Mouse (Mus musculus): ENCODE measurements around the gene Per2. TPM values are rescaled to one million over a fixed set of nuclear protein-coding genes. Genes with fewer than 3 reads are reported as not detected.

Gene Per2
- total RNA-seq, 1 experiment from 2014 or later: 42.3 TPM

DNA sequence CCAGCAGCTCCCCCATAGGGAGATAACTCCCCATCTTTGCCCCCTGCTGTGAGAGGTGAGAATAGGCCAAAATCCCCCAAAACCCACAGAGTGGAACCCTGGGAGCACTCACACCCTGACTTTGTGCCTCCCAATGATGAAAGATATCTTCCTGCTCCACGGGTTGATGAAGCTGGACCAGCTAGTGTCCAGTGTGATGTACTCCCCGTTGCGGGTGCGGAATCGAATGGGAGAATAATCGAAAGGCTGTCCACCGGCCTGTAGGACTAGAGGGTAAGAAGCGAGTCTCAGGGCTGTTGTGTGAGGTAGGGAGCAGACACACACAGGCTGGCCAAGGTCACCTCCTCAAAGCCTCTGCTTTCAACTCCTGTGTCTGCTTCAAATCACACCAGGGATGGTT lies 24.2 kb downstream of the Per2 start:
- DNase-seq: no peak

DNA sequence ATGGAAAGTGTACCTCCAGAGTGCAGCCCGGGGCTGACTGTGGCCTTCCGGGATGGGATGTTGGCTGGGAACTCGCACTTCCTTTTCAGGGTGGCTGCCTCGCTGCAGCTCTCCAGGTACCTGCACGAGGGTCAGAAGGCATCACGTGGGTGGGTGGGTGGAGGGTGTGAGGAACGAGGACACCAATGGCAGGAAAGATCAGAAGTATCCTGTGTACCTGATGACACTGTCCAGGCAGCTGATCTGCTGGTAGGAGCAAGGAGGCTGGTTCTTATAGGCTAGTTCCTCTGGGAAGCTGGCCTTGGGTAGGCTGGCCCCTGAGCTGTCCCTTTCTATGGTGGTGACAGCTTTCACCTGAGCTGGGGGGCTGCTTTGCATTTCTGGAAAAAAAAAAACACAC lies 28.4 kb downstream of the Per2 start:
- DNase-seq: no peak

DNA sequence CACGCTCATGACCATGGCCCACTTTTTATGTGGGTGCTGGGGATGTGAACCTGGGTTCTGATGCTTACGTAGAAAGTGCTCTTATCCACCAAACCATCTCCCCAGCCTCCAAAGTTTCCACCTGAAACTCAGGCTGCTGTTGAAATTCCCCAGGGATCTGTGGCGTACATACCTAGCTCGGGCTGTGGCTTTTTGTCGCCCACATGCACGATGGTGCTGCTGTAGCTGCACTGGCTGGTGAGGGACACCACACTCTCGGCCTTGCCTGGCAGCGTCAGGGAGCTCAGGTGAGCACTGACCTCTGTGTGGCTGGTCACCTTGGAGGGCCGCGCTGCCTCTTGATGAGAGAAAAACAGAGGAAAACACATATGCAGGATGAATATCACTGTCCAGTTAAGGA lies 29.9 kb downstream of the Per2 start:
- no peak for DNase-seq

DNA sequence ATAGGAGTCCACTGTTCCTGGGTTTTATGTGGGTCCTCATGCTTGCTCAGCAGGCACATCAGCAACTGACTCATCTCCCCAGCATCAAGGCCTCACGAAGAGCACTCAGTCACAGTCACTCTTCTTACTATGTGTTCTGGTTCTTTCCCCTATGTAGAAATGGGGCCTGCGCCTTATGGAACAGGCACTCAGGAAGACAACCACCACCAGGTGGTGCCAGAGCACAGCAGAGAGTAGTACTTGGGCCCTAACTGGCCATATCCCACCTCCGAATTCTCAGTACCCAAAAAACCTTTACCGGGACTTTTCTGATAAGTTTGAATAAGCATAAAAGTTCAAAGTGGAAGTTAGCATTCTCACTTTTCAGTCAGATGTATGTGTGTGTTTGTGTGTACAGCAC lies 30.5 kb downstream of the Per2 start:
- peak; percentile 94 for DNase-seq

DNA sequence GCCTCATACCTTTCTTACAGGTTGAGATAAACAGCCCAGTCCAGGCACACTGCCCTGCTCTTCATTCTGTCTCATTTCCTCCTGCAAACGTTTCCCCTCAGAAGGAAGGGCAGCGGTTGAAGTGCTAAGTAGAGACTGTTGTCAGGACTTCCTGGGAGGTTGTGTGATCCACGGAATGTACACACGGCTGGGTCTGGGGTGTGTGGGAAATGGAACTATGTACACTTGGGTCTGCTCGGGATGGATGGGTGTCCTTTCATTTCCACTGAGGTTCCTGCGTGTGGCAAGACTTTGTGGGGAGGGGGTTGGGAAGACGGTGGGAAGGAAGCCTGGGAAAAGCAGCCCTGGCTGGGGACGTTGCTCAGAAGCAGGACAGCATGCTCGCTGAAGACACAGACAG lies 32.7 kb downstream of the Per2 start:
- no peak for DNase-seq

DNA sequence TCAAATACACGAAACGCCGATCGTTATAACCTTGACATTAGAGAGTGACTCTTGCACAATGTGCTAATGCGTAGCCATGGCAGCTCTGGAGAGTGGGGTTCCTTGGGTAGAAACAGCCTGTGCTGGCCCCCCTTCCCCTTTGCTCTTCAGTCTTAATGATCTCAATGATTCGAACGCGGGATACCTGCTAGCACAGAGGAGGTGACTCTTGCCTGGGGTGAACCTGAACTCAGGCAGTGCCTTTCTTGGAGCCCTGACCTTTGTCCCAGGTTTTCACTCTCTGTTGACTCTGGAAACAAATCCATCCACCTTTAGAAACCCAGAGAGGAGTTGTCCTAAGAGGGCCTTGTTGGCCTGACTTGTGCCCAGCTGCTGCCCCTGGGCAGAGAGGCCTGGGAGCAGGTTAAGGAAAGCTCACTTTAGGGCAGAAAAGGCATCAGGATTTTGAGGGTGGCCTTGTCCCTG lies 38.5 kb downstream of the Per2 start:
- DNase-seq: peak; percentile 66

DNA sequence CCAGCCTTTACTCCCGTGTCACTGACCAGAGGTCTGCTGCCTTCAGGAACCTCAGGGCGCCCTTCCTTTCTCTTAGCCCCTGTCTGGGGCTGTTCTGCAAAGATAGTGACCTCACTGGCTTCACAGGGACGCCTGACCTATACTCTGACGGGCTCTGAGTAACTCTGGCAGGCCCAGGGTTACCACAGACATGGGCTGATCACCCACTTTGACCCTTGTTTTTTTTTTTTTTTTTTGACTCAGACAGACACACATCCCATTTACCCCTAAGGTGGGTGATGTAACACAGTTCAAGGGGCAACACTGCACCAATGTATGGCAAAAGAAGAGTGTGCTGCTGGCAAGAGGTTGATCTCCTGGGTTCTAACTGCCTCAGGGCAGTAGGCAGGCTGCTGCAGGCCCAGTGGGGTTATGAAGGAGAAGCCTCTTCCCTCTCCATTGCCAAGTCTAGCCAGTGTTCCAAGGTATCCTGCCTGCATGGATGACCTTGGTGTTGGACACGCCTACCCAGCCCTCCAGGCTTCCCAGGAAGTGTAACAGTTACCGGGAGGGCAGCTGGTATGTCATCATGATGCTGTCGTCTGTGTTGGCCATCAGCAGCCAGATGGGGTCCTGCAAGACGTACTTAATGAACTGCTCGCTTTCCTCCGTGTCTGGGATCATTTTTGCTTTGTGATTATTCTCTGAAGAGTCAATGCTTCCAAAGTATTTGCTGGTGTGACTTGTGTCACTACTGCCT lies 39.1 kb downstream of the Per2 start:
- DNase-seq: peak; percentile 82

DNA sequence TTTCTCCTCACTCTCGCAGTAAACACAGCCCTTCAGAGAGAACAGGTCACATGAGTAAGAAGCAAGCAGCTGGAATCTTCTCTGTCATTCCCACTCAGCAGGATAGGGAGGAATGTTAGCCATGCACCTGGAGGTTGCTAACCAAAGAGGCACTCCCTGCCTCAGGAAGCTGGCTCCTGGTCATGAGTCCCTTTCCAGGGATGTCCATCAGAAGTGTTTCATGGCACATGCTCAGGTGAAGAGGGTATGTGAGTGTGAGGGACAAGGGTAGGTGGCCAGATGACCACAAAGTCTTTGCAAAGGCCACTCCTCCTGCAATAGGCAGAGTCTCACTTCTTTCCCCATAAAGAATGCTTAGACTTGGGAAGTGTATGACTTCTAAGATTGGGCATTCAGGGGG lies 41.1 kb downstream of the Per2 start:
- no peak for DNase-seq

DNA sequence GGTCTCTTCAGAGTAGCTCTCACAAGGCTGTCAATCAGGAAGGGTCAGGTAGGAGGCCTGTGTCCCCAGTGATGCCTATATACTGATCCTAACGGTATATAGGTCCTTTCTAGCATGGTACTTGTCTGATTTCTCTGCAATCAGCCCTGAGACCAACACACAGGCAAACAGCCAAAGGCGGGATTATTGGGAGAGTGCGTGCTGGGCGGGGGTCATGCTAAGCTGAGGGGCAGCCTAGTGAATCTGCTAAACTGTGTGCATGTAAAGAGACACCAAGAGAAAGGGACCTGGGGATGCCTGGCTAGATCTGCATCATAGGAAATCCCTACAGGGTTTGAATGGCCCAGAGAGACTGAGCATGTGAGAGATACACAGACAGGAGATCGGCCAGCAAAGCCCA lies 43.8 kb downstream of the Per2 start:
- no peak for DNase-seq

DNA sequence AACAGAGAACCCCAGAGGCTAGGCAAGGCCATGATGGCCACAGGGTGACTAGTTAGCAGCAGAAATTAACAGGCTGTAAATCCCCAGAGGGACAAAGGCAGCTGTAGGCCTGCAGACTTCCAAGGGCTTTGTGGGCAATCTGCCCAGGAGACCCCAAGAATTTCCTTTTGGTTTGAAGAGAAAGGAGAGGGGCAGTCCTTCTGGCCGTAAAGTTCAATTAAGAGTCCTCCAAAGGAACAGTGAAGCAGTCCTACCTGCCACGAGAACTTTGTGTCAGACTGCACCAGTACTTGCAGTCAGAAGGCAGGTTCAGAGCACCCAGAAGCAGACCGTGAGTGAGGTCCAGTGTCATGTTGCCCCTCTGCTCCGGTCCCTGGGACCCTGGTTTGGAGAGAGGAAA lies 44.2 kb downstream of the Per2 start:
- DNase-seq: no peak

DNA sequence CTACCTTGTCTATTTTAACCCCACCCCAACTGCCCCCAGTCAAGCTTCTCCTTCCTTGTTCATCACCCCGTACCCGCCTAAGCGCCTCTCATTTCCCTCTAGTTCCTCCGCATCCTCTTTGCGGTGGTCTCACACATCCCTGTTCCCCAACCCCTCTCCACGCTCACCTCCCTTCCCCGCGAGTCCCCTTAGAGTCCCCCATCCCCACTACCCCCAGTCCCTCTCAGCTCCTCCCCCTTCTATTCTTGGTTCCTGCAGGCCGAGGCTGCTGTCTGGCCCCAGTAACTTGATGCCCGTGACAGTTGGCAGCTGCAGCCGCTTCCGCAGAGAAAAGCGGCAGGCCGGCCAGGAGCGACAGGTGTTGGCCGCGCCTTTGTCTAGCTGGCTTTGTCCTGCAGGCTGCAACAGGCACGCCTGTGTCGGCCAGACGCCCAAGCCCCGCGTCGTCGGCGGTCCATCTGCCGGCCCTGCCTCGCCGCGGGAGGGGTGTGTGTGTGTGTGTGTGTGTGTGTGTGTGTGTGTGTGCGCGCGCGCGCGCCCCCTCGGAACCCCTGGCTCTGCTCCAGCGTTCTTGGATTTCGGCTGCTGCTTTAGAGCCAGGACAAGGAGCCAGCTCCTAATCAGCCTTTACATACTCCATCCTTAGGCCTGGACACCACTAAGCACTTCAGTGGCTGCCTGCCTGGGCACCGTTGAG lies 45.1 kb downstream of the Per2 start, which contains the start of gene Hes6:
Hes6 (minus strand) TSS at position 141 of the 697 bp plus-strand sequence.
- DNase-seq: peak; percentile 87

DNA sequence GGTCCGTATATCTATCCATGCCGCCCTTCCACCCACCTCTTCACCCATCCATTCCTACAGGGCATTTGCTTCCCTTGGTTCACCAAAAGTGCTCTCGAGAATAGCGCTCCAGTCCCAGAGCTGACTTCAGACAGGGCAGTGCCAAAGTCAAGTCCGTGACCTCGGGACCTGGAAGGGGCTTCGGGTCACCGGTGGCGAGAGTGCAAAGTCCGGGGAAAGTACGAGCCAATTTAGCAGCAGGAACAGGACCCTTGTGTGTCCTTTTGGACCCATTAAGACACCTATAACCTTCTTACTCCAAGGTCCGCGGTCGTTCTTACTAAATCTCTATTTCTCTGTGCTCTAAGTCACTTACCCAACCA lies 45.6 kb downstream of the Per2 start:
- DNase-seq: no peak

DNA sequence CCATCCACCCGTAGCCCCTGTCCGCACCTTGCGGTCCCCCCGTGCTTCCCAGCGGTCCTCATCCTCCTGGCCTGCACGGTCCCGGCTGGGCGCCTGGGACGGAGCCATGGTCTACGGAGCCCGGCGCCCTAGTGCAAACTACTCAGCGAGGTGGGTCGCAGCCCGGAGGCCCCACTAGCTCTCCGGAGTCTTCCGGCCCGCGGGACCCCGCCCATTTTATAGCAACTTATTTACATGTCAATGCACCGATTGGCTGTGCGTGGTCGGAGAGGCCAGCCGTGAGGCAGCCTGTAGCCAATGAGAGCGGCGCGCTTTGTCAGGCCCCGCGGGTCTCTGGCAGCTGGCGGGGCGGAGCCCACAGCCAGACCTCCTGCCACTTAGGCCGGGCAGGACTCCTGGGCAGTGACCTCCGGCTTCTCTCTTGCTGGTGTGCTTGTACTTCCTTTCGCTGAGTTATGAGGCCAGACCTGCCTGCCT lies 46.1 kb downstream of the Per2 start:
- peak; percentile 98 for DNase-seq

DNA sequence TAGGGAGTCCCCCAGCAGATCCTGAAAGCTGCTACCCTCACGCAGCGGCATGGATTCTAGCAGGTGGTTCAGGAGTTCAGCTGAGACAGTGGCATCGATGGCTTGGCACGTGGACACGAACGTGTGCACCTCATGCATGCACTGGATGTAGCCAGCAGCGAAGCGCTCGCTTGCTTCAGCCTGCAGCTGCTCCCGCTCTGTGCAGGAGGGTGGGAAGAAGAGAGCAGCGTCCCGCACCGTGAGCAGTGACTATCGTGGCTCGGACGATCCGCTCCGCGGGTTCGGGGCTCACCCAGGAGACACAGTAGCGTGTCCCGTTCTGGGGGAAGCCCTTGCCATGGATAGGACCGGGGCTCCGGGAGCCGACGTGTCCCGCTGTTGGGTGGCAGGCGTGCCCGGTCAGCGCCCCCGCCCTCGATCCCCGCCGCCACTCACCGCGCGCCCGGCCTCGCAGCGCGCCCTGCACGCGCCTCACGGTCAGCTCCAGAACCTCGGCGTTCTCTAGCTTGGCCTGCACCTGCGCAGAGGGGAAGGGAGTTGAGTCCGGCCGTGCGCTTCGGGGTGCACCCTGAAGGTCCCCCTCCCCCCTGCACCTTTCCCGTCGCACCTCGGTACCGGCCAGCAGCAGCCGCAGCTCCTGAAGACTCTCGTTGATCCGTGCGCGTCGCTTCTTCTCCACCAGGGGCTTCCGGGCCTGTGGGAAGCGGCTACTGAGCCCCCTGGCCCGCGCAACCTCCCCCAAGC lies 46.7 kb downstream of the Per2 start:
- DNase-seq: peak; percentile 75

DNA sequence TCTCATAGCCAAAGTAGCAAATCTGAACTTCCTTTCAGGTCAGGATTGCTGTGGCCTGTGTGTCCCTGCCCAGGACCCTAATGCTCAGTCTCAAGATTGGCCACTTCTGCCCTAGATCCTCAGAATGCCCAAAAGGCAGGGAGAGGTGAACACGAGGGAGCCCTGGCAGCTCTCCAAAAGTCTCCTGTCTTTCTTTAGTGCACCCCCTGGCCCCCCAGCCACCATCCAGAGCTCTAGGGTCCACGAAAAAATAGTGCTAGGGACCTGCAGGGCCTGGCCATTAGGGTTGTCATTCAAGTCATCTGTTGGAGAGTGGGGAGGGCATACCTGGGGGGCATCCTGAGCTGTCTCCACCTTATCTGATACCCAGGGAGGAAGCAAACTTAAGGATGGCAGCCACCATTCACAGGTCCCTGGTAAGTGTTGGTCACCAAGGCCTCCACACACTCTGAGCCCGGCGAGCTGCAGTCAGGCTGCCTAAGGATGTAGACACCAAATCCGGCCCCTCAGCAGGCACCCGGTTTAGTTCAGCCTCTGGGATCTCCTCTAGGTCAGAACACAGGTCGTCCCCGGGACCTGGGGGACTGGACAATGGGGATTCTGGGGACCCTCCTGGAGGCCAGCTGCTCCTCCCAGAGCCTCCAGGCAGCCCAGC lies 47.4 kb downstream of the Per2 start:
- no peak for DNase-seq

DNA sequence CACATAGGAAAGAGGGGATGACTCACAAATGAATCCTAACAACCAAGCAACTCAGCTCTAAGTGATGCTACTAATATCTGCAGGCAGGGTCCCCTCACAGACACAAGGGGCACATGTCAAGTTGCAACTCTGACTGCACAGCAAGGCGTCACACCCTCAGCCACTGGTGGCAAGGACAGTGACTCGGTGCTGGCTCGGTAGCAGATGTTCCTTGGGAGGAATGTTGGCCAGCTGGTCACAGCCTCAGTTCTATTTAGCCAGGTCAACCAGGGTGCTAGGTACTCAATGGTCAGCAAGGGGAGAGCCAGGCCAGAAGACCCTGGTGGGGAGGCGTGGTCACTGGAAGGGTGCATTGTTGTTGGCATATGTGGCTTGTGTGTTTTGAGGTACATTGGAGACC lies 51.3 kb downstream of the Per2 start:
- DNase-seq: no peak

DNA sequence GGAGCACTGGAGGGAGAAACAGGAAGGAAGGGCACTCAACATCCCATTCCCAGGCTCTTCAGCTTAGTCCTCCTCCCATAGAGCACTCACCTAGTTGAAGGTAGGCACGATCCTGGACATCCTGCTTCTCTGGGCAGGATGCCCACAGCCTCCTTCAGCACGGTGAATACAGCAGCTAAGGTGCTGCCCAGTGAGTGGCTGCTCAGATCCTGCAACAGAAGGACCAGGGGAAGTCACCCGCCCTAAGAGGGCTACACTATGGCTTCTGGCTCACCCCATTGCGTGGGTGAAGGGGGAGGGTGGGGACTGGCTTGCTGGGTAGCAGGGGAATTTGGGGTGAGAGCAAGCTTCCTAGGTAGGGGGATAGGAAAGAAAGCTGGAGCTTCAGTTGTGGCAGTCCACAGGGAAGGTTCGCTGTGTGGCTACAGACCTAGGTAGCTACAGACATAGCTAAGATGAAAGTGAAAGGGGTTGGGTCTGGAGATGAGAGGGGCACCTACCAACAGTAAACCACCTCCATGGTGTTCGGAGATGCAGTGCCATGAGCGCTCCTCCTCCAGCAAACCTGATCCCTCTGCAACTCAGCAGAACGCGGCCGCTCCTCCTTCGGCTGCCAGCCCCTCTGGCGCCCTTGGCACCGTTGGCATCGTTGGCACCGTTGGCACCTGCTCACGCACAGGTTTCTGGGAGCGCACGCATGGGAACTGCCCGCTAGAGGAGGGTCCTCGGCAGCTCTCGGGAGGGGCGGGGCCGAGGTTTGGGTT lies 53.5 kb downstream of the Per2 start:
- DNase-seq: no peak

DNA sequence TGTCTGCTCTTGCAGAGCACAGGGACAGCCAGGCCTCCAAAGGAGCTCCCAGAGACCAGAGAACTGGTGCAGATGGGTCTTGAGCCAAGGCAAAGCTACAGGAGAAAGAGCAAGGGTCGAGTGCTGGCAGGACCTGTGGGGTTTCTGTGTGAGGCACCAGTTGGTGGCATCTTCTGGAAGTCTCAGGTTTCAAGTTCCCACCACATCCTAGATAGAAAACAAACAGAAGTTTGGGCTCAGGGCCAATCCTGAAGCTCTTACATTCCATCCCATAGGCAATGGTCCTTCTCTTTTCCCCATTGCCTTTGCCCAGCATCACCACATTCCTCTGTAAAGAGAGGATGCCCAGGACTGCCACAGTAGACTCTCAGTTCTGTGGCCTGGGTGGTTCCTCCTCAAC lies 54.1 kb downstream of the Per2 start:
- DNase-seq: no peak

DNA sequence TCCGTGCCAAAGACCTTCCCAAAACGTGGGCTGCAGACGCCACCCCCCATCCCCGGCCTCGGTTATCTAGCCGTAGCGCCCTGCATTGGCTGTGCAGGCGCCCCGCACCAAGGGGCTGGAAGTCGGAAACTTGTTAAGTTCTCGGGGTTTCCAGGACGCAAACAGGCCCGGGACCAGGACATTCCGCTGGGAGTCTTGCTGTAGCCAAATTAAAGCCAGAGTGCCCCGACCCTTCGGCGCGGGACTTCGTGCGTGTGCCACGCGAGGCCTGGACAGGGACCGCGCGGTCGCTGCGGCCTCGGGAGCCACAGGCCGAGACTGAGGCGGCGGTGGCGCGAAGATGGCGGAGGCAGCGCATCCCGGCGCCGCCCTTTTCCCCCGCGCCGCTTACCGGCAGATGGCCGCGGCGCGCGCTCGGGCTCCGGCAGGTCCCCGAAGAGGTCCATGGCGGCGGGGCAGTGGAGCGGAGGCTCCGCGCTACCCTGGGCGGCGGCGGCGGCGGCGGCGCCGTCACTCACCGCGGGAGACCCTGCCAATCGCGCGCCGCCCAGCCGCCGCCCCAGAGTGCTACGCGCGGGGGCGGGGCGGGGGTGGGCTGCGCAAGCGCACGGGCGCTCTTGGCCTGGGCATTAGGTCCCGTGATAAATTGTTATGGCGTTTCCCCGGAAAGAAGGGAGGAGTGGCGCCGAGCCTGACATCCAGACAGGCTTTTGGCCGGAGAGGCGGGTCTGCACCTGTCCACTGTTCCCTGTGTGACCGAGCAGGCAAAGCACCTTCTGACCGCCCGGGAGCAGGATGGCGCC lies 60.7 kb downstream of the Per2 start, which contains the start of gene Ilkap:
Ilkap (minus strand) TSS at position 556 of the 803 bp plus-strand sequence.
- peak; percentile 91 for DNase-seq

DNA sequence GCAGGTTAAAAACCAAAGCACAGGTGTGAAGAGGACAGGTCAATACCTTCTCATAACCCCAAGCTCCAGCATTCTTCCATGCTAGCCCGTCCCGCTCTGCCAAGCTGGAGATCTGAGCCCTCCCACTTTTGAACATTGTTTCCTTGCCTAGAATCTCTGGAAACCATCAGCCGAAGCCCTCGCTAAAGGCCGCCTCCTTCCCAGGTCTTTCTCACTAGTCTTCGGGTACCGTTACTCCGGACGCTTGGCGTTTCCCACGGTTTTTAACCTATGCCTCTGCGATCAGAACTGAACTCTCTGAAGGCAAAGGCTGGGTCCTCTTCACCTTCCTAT lies 61.2 kb downstream of the Per2 start:
- DNase-seq: no peak

DNA sequence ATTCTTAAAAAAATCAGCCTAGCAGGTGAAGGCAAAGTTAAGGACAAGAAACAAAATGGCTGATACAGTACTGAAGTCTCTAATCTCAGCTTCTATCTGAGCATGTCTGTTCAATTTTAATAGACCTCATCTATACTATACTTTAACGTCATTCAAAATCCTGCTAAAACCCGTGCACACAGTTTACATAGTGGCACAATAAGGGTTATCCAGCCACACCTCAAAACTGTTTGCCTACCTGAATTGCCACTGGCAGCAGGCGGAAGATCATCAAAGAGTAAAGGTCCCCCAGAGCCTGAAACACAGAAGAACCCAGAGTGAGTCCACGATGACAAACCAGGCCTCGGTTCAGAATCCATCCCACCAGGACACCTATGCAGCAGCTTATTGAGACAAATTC lies 68.8 kb downstream of the Per2 start:
- DNase-seq: no peak

Measured in adrenal gland, postnatal 14 days (tissue).